Mouse (Mus musculus): ENCODE data around the gene Gpr3.

Gene Gpr3

DNA sequence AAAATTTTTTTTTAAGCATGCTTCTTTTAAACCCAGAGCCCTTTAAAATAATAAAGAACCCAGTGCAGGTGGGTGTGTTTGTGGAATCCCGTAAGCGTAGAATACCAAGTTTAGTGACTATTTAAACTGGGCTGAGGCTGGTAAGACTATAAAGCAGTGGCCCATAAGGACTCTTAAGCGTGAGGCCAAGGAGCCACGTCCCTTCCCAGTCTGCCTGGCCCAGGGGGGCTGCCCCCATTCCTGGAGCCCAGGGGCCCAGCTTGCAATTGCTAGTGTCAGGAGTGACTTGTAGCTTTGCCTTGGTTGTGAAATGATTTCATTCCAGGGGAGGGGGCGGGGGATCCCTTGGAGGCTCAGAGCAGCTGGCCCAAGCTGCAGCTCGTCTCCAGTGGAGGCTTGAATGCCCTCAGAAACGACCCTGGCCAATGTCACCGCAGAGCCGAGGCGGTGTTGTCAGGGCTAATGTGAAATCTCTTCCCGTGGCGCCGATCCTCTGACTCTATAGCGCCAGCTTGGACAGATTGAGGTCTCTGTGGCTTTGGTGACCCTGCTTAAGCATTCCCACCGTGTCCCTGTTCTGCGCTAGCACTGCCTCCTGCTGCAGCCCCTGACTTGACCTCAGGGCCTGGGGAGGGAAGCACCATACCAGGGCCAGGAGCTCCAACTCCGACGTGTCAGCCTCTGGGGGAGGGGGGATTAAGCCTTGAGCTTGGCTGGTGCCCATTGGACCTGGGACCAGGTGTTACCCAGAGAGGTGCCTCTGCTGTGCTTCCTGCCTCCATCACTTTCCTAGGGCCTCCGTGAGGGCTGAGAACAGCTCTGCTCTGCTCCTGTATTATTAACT, 13.8 kb downstream of the Gpr3 start:
- no peak for DNase-seq (ENCODE audit: low spot score)

DNA sequence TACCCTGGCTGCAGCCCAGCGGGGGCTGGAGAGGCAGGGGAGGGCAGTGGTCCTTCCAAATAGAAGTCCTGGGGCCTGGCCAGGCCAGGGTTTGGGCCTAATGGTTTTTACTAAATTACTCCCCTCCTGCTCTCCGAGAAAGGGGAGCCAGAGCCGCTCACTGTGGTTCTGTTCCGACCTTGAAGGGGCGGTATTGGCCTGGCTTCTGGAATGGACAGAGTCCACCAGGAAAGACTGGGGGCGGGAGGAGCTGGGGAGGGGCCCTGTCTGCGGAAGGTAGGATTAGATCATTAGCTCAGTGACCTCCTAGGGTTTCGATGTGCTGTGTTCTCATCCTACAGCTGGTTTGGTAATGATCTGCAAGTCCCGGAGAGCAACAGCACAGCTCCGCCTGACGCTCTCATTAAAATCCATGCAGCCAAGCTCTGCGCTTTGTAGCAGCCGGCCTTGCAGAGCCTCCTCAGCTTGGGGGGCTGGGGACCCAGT, 14.5 kb downstream of the Gpr3 start:
- no peak for DNase-seq (ENCODE audit: low spot score)

- no peak for DNase-seq (ENCODE audit: low spot score)
Measured at GRCm38 (mm10) chr4:133197355-133197754, 15.0 kb downstream of the Gpr3 start.

- no peak for DNase-seq (ENCODE audit: low spot score)
Measured at GRCm38 (mm10) chr4:133196852-133197251, 15.5 kb downstream of the Gpr3 start.

GRCm38 (mm10) chr4:133196136-133196535, 16.2 kb downstream of the Gpr3 start:
- no peak for DNase-seq (ENCODE audit: low spot score)

- no peak for DNase-seq (ENCODE audit: low spot score)
Measured at GRCm38 (mm10) chr4:133195014-133195413, 17.3 kb downstream of the Gpr3 start.

GRCm38 (mm10) chr4:133194482-133194881, 17.9 kb downstream of the Gpr3 start:
- no peak for DNase-seq (ENCODE audit: low spot score)

DNA sequence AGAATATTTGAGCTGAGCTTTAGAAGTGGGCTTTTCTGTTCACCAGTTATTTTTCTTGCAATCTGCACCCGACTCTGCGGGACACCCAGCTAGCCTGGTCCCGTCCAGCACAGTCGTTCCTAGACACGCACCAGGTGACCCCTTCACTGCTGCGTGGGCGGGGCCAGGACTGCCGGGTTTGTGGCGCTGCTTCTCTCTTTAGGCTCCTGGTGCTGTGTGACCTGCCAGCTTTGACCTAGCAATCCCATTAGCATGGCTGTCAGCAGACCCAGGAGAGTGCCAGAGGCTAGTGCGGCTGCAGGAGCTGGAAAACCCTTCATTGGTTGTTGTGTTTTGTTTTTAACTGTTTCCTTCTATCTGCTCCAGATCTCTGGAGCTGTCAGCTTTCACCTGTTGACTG, 22.9 kb downstream of the Gpr3 start:
- DNase-seq (ENCODE audit: low spot score), result no peak

GRCm38 (mm10) chr4:133186856-133187255, 25.5 kb downstream of the Gpr3 start:
- DNase-seq (ENCODE audit: low spot score), result no peak

DNA sequence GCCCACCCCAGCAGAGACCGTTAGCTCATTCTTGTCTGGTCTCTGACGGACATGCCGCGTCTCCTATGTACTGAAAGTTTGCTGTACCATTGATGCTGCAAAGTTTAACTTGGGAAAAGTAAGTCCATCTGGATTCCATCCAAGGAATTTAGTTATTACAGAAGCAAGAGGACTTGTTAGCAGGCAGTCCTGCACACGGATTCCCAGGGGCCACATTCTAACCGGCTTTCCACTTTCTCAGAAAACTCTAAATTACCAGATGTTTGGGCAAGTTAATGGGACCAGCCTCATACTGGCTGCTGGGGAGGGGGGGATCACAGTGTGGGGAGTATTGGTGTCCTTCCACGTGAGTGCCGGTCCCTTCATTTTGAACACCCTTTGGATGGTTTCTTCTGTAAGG, 26.4 kb downstream of the Gpr3 start:
- no peak for DNase-seq (ENCODE audit: low spot score)

DNA sequence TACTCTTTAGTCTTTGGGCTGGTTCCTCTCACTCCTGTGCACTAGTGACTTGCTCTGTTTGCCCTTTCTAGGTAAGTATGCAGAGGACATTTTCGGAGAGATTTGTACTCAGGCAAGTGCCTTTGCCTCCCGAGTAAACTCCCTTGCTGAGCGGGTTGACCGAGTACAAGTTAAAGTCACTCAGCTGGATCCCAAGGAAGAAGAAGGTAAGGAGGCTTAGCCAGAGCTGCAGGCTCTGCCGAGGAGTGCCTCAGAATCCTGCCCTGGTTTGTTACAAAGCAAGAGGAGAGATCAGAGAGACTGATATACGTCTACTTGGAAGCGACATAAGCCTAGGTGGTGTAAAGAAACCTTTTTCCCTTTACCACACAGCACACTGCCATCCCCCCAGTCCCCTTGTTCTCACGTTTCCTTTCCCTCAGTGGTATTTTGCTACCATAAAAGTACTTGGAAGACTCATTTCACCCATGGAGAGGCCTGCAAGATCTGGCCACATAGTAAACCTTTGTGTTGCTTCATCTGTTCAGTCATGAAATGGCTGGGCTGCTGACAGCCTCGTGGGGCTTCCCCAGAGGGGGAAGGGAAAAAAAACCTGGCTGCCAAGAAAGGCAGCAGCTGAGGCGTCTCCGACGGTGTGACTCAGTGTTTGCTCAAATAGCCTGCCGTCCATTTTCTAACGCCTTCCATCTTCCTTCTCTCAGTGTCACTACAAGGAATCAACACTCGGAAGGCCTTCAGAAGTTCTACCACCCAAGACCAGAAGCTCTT, 27.3 kb downstream of the Gpr3 start:
- no peak for DNase-seq (ENCODE audit: low spot score)

GRCm38 (mm10) chr4:133184031-133184897, 28.1 kb downstream of the Gpr3 start:
- no peak for DNase-seq (ENCODE audit: low spot score)

DNA sequence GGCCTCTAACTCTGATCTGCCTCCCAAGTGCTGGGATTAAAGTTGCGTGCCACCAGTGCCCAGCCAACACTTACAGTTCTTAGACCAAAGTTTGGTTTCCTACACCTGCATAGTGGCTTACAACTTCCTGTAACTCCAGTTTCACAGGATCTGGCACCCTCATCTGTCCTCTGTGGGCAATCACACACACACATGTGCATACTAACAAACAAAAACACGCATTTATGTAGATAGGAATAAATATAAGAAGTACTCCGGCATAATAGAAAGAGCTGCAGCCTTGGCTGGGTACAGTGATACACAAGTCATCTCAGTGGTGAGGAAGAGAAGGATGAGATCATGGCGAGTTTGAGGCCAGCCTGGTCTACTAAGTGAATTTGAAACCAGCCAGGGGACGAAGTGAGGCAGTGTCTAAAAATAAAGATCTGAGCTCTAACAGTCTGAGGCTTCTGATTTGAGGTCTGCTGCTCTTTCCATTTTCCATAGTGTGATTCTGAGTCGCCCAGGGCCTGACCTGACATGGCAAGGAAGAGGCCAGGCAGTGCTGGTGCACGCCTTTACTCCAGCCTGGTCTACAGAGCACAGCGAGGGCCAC, 29.8 kb downstream of the Gpr3 start:
- no peak for DNase-seq (ENCODE audit: low spot score)

- no peak for DNase-seq (ENCODE audit: low spot score)
Measured at GRCm38 (mm10) chr4:133179258-133179657, 33.1 kb downstream of the Gpr3 start.

GRCm38 (mm10) chr4:133178305-133178704, 34.0 kb downstream of the Gpr3 start:
- no peak for DNase-seq (ENCODE audit: low spot score)

GRCm38 (mm10) chr4:133176761-133177403, 35.5 kb downstream of the Gpr3 start:
- DNase-seq (ENCODE audit: low spot score), result peak; percentile 42

- DNase-seq (ENCODE audit: low spot score), result peak; percentile 45
Measured at GRCm38 (mm10) chr4:133175998-133176760, 36.2 kb downstream of the Gpr3 start.

GRCm38 (mm10) chr4:133175274-133175673, 37.1 kb downstream of the Gpr3 start:
- DNase-seq (ENCODE audit: low spot score), result no peak

GRCm38 (mm10) chr4:133174361-133174760, 38.0 kb downstream of the Gpr3 start:
- DNase-seq (ENCODE audit: low spot score), result no peak

- DNase-seq (ENCODE audit: low spot score), result no peak
Measured at GRCm38 (mm10) chr4:133172451-133172850, 39.9 kb downstream of the Gpr3 start.
